Mouse (Mus musculus): Measurements from ENCODE around the gene Cdk5rap1. TPM values are rescaled to one million over a fixed set of nuclear protein-coding genes. Genes with fewer than 3 reads are reported as not detected.
"Not testable (repeated sequence)": the region's sequence is repeated elsewhere in the genome, so short reads cannot be mapped to it uniquely, and the experiment has no call there.

Gene Cdk5rap1
- polyA plus RNA-seq, 1 experiment = 9.8 TPM

DNA sequence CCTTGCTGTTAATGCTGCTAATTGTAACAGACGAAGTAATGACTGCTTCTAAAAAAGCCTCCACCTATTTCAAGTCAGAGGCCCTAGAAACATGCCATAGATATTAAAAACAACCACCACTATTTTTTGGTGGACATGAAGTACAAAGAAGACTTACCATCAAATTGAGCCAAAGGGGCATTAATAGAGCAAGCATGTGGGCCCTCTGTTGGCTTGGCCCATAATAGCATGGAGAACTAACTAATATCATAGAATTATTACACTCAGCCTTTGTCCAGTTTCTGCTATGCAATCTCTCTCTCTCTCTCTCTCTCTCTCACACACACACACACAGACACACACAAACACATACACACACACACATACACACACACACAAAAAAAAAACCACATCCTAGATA is 80.0 kb downstream of the Cdk5rap1 start:
- TF ChIP-seq MAX (IDR thresholded peaks at IDR 0.05) (no peak), MYOD1 (IDR thresholded peaks at IDR 0.05; ENCODE audit: control insufficient read depth, insufficient read length, low read depth) (no peak), CTCF (IDR thresholded peaks at IDR 0.05; ENCODE audit: control insufficient read depth, insufficient read depth, insufficient read length) (no peak), USF1 (IDR thresholded peaks at IDR 0.05; ENCODE audit: low read depth) (no peak), CEBPB (IDR thresholded peaks at IDR 0.05; ENCODE audit: low read depth) (no peak), FOSL1 (IDR thresholded peaks at IDR 0.05; ENCODE audit: insufficient read depth, low read length, poor library complexity, severe bottlenecking) (no peak), MYOG (IDR thresholded peaks at IDR 0.05; ENCODE audit: control insufficient read depth, extremely low read depth, insufficient read length) (no peak)
- Histone ChIP-seq H3K27me3 (ENCODE audit: control insufficient read depth, insufficient read depth, insufficient read length) (no peaks in the 10 kb centered on the region), H3K79me2 (ENCODE audit: control insufficient read depth, insufficient read depth) (no peaks in the 10 kb centered on the region), H3ac (ENCODE audit: control insufficient read depth, insufficient read length, low read depth) (no peak overlapping the region), H3K79me3 (ENCODE audit: low read depth) (no peaks in the 10 kb centered on the region), H3K36me3 (ENCODE audit: control insufficient read depth, insufficient read depth) (no peaks in the 10 kb centered on the region), H3K4me3 (ENCODE audit: insufficient read depth, poor library complexity, severe bottlenecking) (no peak overlapping the region)

DNA sequence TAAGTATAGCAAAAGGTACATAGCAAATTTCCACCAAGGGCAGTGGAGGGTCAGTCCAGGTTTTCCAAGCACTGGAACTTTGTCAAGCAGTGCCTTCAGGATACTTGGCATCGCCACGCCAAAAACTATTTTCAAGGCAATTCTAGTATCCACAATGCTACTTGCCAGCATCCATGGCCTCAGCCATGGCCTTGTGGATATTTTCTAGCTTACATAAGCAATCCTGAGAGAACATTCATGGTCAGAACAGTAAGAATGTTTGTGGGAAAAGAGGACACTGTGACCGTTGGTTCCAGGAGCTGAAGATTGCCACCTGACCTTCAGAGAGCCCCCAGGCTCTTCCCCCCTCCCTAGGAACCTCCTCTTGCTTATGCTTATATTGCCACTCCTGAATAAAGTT is 80.9 kb downstream of the Cdk5rap1 start:
- H3ac ChIP-seq (ENCODE audit: control insufficient read depth, insufficient read length, low read depth); H3K4me3 ChIP-seq (ENCODE audit: insufficient read depth, poor library complexity, severe bottlenecking); H3K27me3 ChIP-seq (ENCODE audit: control insufficient read depth, insufficient read depth, insufficient read length); H3K36me3 ChIP-seq (ENCODE audit: control insufficient read depth, insufficient read depth); H3K79me2 ChIP-seq (ENCODE audit: control insufficient read depth, insufficient read depth); H3K79me3 ChIP-seq (ENCODE audit: low read depth): not testable (repeated sequence)

Other genes with a start within 250 kb of the Cdk5rap1 start
- gene Bpifa3, start 242.7 kb downstream of the Cdk5rap1 start, polyA plus RNA-seq (2012; fragmentation: generic; extraction: Trizol) = not detected
- not detected for gene Bpifa1, start 230.1 kb downstream of the Cdk5rap1 start, polyA plus RNA-seq (2012; fragmentation: generic; extraction: Trizol)
- not detected for gene Bpifa5, start 210.4 kb downstream of the Cdk5rap1 start, polyA plus RNA-seq (2012; fragmentation: generic; extraction: Trizol)
- not detected for gene Bpifb1, start 182.2 kb downstream of the Cdk5rap1 start, polyA plus RNA-seq (2012; fragmentation: generic; extraction: Trizol)
- not detected for gene Bpifb5, start 149.3 kb downstream of the Cdk5rap1 start, polyA plus RNA-seq (2012; fragmentation: generic; extraction: Trizol)
- gene Bpifb9a, start 115.2 kb downstream of the Cdk5rap1 start, polyA plus RNA-seq (2012; fragmentation: generic; extraction: Trizol) = not detected
- gene Bpifb9b, start 65.8 kb downstream of the Cdk5rap1 start, polyA plus RNA-seq (2012; fragmentation: generic; extraction: Trizol) = not detected
- 28.5 TPM for gene Snta1, start 35.1 kb upstream of the Cdk5rap1 start, polyA plus RNA-seq (2012; fragmentation: generic; extraction: Trizol)
- gene Cbfa2t2, start 63.5 kb upstream of the Cdk5rap1 start, polyA plus RNA-seq (2012; fragmentation: generic; extraction: Trizol) = 8.5 TPM
- 6.8 TPM for gene 1700003F12Rik, start 174.1 kb upstream of the Cdk5rap1 start, polyA plus RNA-seq (2012; fragmentation: generic; extraction: Trizol)
- gene Actl10, start 178.8 kb upstream of the Cdk5rap1 start, polyA plus RNA-seq (2012; fragmentation: generic; extraction: Trizol) = 0.33 TPM
- 0.46 TPM for gene Necab3, start 185.9 kb upstream of the Cdk5rap1 start, polyA plus RNA-seq (2012; fragmentation: generic; extraction: Trizol)
- 33.3 TPM for gene E2f1, start 196.9 kb upstream of the Cdk5rap1 start, polyA plus RNA-seq (2012; fragmentation: generic; extraction: Trizol)
- gene Pxmp4, start 230.7 kb upstream of the Cdk5rap1 start, polyA plus RNA-seq (2012; fragmentation: generic; extraction: Trizol) = 6.4 TPM
- gene Zfp341, start 240.3 kb upstream of the Cdk5rap1 start, polyA plus RNA-seq (2012; fragmentation: generic; extraction: Trizol) = 2.6 TPM
- 0.08 TPM for gene 4930519P11Rik, start 240.4 kb upstream of the Cdk5rap1 start, polyA plus RNA-seq (2012; fragmentation: generic; extraction: Trizol)

Measured in C2C12 (cell line).